Mouse (Mus musculus) heart, embryonic 14.5 days (tissue): ENCODE data around the gene Zmat5. TPM values are rescaled to one million over a fixed set of nuclear protein-coding genes. Genes with fewer than 3 reads are reported as not detected.

Experiments used
- ATAC-seq: fragments of 200-750 bp; cut with Nextera tagmentation; 2 replicates; pipeline ENCODE4 v1.8.0; 2017; ENCODE audit warnings: low read depth, moderate TSS enrichment; ENCODE audit not compliant: insufficient number of reproducible peaks, insufficient read depth, low FRiP score
- H3K27ac ChIP-seq, 2 experiments: fragments of 200-500 bp in 1 of 2; fragments of 300-500 bp in 1 of 2; sonication (generic) in 1 of 2; replicated peaks in 1 of 2; 2 replicates each; pipeline ENCODE4 v1.5.1; 2012 to 2014; ENCODE audit warnings: low read depth in 2 of 2, low read length in 2 of 2, control low read depth in 1 of 2, mild to moderate bottlenecking in 1 of 2, mixed read lengths in 1 of 2; ENCODE audit not compliant: control insufficient read depth in 1 of 2, insufficient read depth in 1 of 2
- H3K27me3 ChIP-seq: fragments of 300-500 bp; sonication (generic); 2 replicates; pipeline ENCODE4 v1.6.1; 2014; ENCODE audit warnings: mild to moderate bottlenecking, low read length, control low read depth; ENCODE audit not compliant: control insufficient read depth, insufficient read depth
- H3K36me3 ChIP-seq: fragments of 300-500 bp; sonication (generic); 2 replicates; pipeline ENCODE4 v1.6.1; 2014; ENCODE audit warnings: mild to moderate bottlenecking, control low read depth, low read length, mixed read lengths; ENCODE audit not compliant: control insufficient read depth, insufficient read depth
- H3K4me1 ChIP-seq, 2 experiments: fragments of 200-500 bp in 1 of 2; fragments of 300-500 bp in 1 of 2; sonication (generic) in 1 of 2; 2 replicates each; pipeline ENCODE4 v1.6.1; 2012 to 2014; ENCODE audit warnings: low read length in 2 of 2, control low read depth in 1 of 2, mixed read lengths in 1 of 2; ENCODE audit not compliant: control insufficient read depth in 2 of 2, insufficient read depth in 2 of 2
- H3K4me2 ChIP-seq: fragments of 300-500 bp; sonication (generic); 2 replicates; pipeline ENCODE4 v1.6.1; 2014; ENCODE audit warnings: mild to moderate bottlenecking, low read length
- H3K4me3 ChIP-seq, 2 experiments: fragments of 200-500 bp in 1 of 2; fragments of 300-500 bp in 1 of 2; sonication (generic) in 1 of 2; 2 replicates each; pipeline ENCODE4 v1.5.1; 2012 to 2014; ENCODE audit warnings: low read length in 2 of 2, mild to moderate bottlenecking in 2 of 2, control low read depth in 1 of 2, low read depth in 1 of 2, moderate library complexity in 1 of 2; ENCODE audit not compliant: control insufficient read depth in 1 of 2, insufficient read depth in 1 of 2
- H3K9ac ChIP-seq: fragments of 300-500 bp; sonication (generic); 2 replicates; pipeline ENCODE4 v1.6.1; 2014; ENCODE audit warnings: mild to moderate bottlenecking, low read length
- H3K9me3 ChIP-seq: fragments of 300-500 bp; sonication (generic); 2 replicates; pipeline ENCODE4 v1.6.1; 2016; ENCODE audit warnings: low read length, control low read depth; ENCODE audit not compliant: control insufficient read depth
- WGBS: fragments of 180-500 bp; shearing (Covaris S2); extraction: QIAGEN DNeasy Blood & Tissue Kit; methylation state at CpG from one replicate; pipeline ENCODE4 v1.1.7; 2014; 5-methylcytosine and 5-hydroxymethylcytosine counted together
- polyA plus RNA-seq: library from polyadenylated mRNA; unstranded; fragments of >200 nt; fragmentation: Nextera tagmentation; extraction: Ambion mirVana; gene quantifications from 2 replicates; pipeline ENCODE4 v1.2.1, GENCODE M21; 2014

The Zmat5 gene
- polyA plus RNA-seq, 1 experiment from 2014 or later, result 58.3 TPM

DNA sequence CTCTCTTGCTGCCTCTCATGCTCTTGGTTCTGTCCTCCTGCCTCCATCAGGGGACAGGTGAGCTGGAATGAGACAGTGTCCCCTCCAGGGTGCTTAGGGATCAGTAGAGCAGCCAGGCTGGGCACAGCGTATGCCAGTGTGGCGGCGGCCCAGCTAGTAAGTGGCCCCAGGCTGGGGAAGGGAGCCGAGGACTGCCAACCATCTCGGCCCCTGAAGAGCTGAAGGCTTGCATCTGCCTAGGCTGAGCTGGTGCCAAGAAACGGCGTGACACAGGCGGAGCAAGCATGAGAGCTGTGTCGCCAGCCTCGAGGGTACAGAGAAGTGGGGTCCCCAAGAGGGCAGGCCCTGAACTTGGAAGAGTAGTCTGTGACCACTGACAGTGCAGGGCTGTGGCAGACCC lies 33.2 kb downstream of the Zmat5 start:
- no peak for ATAC-seq

DNA sequence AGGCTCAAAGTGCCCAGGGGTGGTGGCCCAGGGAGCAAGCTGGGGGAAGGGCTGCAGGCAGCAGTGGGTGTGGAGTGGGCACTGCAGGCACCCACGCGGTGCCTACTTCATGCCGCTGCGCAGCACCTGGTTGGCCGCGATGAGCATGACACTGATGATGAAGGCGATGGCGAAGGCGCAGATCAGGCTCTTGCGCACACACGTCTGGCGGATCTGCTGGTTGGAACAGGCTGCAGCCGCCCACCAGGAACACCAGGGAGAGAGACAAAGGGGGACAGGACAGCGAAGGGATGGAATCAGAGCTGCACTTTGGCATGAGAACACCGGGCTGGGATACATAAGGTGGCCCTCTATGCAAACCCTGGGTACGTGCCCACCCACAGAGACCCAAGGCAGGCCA lies 34.2 kb downstream of the Zmat5 start:
- no peak overlapping the region for H3K9ac ChIP-seq
- H3K9me3 ChIP-seq, result no peaks in the 10 kb centered on the region
- peaks cover 22% of the 10 kb centered on the region for H3K27me3 ChIP-seq
- WGBS, result 85% methylated on average over 16 of the region's 16 CpGs
- H3K4me3 ChIP-seq, result no peak overlapping the region
- no peaks in the 10 kb centered on the region for H3K4me1 ChIP-seq
- no peak overlapping the region for H3K27ac ChIP-seq
- ATAC-seq, result no peak
- H3K36me3 ChIP-seq, result 0 out of 2 replicates have a peak, but pooled peaks cover 4% of the 10 kb centered on the region
- H3K4me2 ChIP-seq, result no peak overlapping the region

More for the DNA sequence above, 33.2 kb downstream of the Zmat5 start:
- Histone ChIP-seq H3K4me2 (no peak overlapping the region), H3K36me3 (0 out of 2 replicates have a peak, but pooled peaks cover 4% of the 10 kb centered on the region), H3K27me3 (peaks cover 12% of the 10 kb centered on the region), H3K27ac (no peak overlapping the region), H3K4me3 (no peak overlapping the region), H3K9ac (no peak overlapping the region), H3K4me1 (no peaks in the 10 kb centered on the region), H3K9me3 (no peaks in the 10 kb centered on the region)
- 88% methylated on average over 10 of the region's 10 CpGs for WGBS

DNA sequence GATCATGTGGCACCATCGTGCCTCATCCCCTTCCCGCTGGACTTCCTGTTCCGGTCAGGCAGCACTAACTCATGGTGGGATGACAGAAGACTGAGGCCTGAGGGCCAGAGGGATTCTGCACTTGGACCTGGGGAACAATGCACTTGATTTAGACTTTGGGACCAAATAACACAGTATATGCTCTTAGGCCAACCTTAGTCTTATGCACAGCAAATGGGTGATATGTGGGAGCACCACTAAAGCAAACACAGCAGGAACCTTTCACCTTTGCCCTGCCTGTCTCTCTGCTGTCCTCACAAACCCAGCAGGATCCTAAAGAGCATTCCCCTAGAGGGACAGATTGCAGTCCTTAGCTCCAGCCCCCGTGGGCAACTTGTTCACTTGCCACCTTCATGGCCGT lies 36.3 kb downstream of the Zmat5 start:
- 41% methylated on average over 5 of the region's 5 CpGs for WGBS
- Histone ChIP-seq H3K27ac (no peak overlapping the region), H3K27me3 (peaks cover 43% of the 10 kb centered on the region)

DNA sequence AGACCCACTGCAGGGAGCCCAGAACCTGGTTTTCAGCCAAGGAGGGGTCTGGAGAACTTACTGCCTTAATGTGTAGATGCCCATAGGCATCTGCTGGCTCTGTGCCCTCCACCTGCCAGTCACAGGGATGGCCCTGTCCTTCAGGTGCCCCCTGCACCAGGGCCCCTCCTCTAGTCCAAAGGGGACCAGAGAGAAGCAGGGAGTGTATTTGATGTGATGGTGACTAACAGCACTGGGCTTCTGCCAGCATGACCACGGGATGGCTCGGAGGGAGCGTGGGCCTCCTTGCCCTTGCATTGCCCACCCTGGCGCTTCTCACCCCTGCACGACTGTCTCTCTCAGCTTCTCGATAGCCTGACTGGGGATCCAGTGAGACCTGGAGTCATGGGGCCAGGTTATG lies 40.2 kb downstream of the Zmat5 start:
- Histone ChIP-seq H3K36me3 (no peaks in the 10 kb centered on the region), H3K4me2 (no peak overlapping the region), H3K9me3 (no peaks in the 10 kb centered on the region), H3K27ac (no peak overlapping the region), H3K4me3 (no peak overlapping the region), H3K4me1 (peaks cover 0 to 11% of the 10 kb centered on the region in 2 experiments; a peak in 3 of 4 replicates), H3K27me3 (peaks cover 82% of the 10 kb centered on the region), H3K9ac (no peak overlapping the region)
- ATAC-seq, result no peak
- WGBS, result 50% methylated on average over 6 of the region's 6 CpGs

More for the DNA sequence above, 36.3 kb downstream of the Zmat5 start:
- Histone ChIP-seq H3K4me3 (no peak overlapping the region), H3K4me1 (peaks cover 0 to 2% of the 10 kb centered on the region in 2 experiments; a peak in 2 of 4 replicates), H3K9me3 (no peaks in the 10 kb centered on the region), H3K4me2 (no peak overlapping the region), H3K36me3 (0 out of 2 replicates have a peak, but pooled peaks cover 4% of the 10 kb centered on the region), H3K9ac (no peak overlapping the region)
- no peak for ATAC-seq

DNA sequence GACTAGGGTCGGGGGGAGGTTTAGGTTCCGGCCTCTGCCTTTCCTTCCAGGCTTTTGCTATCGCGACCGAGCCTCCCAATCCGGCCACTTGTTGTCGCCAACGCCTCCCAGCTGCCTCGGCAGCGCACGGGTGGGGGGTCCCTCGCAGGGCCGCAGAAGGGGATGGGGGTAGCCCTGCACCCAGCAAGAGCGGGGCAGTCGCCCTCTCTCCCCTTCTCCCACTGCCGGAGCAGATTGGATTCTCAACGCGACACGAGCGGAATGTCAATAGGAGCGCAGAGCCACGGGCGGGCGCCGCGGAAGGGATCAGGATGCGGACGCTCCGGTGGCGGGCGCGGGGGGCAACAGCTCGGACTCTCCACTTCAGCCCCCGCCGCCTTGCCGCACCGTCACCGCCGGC lies 41.5 kb downstream of the Zmat5 start:
- no peak overlapping the region for H3K9ac ChIP-seq

DNA sequence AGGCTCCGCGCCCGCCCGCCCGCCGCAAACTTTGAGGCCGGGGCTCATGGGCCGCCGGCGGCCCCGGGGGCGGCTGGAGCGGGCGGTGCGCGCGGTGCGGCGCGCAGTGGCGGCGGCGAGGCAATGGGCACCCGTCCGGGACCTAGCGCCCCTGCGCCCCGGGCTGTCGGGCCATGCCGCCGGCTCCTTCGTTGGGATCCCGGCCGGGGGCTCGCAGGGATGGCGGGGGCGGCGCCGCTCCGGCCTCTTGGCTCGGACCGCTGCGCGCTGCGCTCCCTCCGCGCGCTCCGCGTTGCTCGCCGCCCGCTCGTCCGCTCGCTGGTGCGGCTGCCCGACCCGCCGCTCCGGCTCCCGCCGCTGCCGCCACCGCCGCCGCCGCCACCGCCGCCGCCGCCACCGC lies 42.3 kb downstream of the Zmat5 start, which contains the start of gene Cabp7:
TSS of gene Cabp7 (minus strand) at position 46 of the 400 bp plus-strand sequence.
- H3K4me1 ChIP-seq, result peaks cover 0 to 11% of the 10 kb centered on the region in 2 experiments; a peak in 3 of 4 replicates
- no peak within 1 kb of the TSS for H3K9ac ChIP-seq
- ATAC-seq, result no peak
- H3K4me2 ChIP-seq, result peak within 1 kb of the TSS; percentile 84
- no peaks in the 10 kb centered on the region for H3K9me3 ChIP-seq
- no peak within 1 kb of the TSS for H3K27ac ChIP-seq
- under 1% methylated on average over 30 of the region's 73 CpGs for WGBS
- no peaks in the 10 kb centered on the region for H3K36me3 ChIP-seq
- peak within 1 kb of the TSS; percentile 44 to 49 for H3K4me3 ChIP-seq
- H3K27me3 ChIP-seq, result peaks cover 95% of the 10 kb centered on the region

More for the DNA sequence above, 41.5 kb downstream of the Zmat5 start:
- Histone ChIP-seq H3K4me1 (peaks cover 0 to 11% of the 10 kb centered on the region in 2 experiments; a peak in 3 of 4 replicates), H3K9me3 (no peaks in the 10 kb centered on the region), H3K4me3 (peak overlapping the region; percentile 44 to 49), H3K27ac (no peak overlapping the region), H3K27me3 (peaks cover 94% of the 10 kb centered on the region), H3K4me2 (peak overlapping the region; percentile 84), H3K36me3 (no peaks in the 10 kb centered on the region)
- ATAC-seq, result no peak
- WGBS, result under 1% methylated on average over 39 of the region's 39 CpGs

DNA sequence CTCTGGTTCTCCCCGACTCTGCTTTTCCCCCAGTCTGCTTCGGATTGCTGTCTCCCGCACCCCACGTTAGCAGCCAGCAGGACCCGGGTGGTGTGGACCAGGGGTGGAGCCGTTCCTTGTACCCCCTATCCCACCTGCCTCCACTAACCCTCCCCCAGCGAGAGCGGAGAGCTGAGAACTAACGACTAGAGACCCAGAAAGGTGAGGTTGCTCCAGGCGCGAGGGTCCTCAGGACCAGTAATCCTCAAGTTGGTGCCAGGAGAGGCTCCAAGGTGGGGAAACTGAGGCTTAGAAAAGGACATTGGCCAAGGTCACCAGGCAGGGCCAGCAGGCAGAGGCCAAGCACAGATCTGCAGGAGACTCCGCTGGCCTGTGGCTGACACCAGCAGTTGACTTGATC lies 42.8 kb downstream of the Zmat5 start:
- H3K27ac ChIP-seq, result no peak overlapping the region
- no peaks in the 10 kb centered on the region for H3K36me3 ChIP-seq
- no peaks in the 10 kb centered on the region for H3K9me3 ChIP-seq
- H3K9ac ChIP-seq, result no peak overlapping the region
- peaks cover 0 to 11% of the 10 kb centered on the region in 2 experiments; a peak in 3 of 4 replicates for H3K4me1 ChIP-seq
- peaks cover 95% of the 10 kb centered on the region for H3K27me3 ChIP-seq
- WGBS, result 1% methylated on average over 12 of the region's 12 CpGs
- peak overlapping the region; percentile 84 for H3K4me2 ChIP-seq
- peak overlapping the region in 1 of 2 experiments; percentile 49; a peak in 2 of 4 replicates for H3K4me3 ChIP-seq
- no peak for ATAC-seq

DNA sequence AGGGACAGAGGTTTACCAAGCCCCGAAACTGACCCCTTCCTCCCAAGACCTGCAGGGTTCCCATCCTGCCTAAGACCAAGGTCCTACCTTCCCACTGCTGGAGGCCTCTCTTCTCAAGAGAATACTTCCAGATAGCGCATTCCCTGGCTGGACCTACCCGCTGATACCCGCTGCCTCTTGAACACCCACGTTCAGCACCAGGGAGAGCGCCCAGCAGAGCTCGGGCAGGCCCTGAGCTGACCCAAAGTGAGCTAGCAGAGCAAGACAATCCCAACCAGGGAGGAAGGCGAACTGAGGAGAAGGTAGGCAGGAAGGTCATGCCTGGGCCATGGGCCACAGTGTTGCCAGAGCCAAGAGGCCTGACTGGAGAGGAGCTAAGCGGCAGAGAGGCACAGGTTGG lies 45.8 kb downstream of the Zmat5 start:
- H3K4me2 ChIP-seq, result no peak overlapping the region
- peaks cover 70% of the 10 kb centered on the region for H3K27me3 ChIP-seq
- H3K9ac ChIP-seq, result no peak overlapping the region
- no peak overlapping the region for H3K27ac ChIP-seq
- ATAC-seq, result no peak
- H3K4me3 ChIP-seq, result no peak overlapping the region
- 1% methylated on average over 9 of the region's 9 CpGs for WGBS
- peaks cover 0 to 11% of the 10 kb centered on the region in 2 experiments; a peak in 3 of 4 replicates for H3K4me1 ChIP-seq
- no peaks in the 10 kb centered on the region for H3K36me3 ChIP-seq
- peaks cover 7% of the 10 kb centered on the region; the same call in 1 of the 2 replicates for H3K9me3 ChIP-seq
